Mouse (Mus musculus) heart, postnatal 0 days (tissue): ENCODE data around the gene Nacc2. TPM values are rescaled to one million over a fixed set of nuclear protein-coding genes. Genes with fewer than 3 reads are reported as not detected.

ENCODE experiments used
- ATAC-seq: fragments of 200-750 bp; cut with Nextera tagmentation; 2 replicates; pipeline ENCODE4 v1.8.0; 2017; ENCODE audit warnings: low read depth, moderate number of reproducible peaks, moderate library complexity; ENCODE audit not compliant: insufficient read depth
- DNase-seq: peaks from one replicate; pipeline ENCODE4 v3.0.0-alpha.2; 2016; ENCODE audit warnings: low spot score
- H3K27ac ChIP-seq: fragments of 300-500 bp; sonication (generic); 2 replicates; pipeline ENCODE4 v1.5.1; 2014; ENCODE audit warnings: low read depth, mild to moderate bottlenecking
- H3K27me3 ChIP-seq: fragments of 300-500 bp; sonication (generic); 2 replicates; pipeline ENCODE4 v1.6.1; 2014; ENCODE audit warnings: low read length, mixed read lengths; ENCODE audit not compliant: control insufficient read depth, insufficient read depth
- H3K36me3 ChIP-seq: fragments of 300-500 bp; sonication (generic); replicated peaks from 2 replicates; pipeline ENCODE4 v1.6.1; 2014; ENCODE audit warnings: low read length, mixed read lengths; ENCODE audit not compliant: control insufficient read depth, insufficient read depth
- H3K4me1 ChIP-seq: fragments of 300-500 bp; sonication (generic); 2 replicates; pipeline ENCODE4 v1.6.1; 2014; ENCODE audit warnings: antibody characterized with exemption; ENCODE audit not compliant: control insufficient read depth, insufficient read depth
- H3K4me2 ChIP-seq: fragments of 300-500 bp; sonication (generic); 2 replicates; pipeline ENCODE4 v1.6.1; 2014; ENCODE audit warnings: low read depth, mild to moderate bottlenecking, low read length, moderate library complexity
- H3K4me3 ChIP-seq: fragments of 300-500 bp; sonication (generic); 2 replicates; pipeline ENCODE4 v1.5.1; 2014; ENCODE audit warnings: low read depth, low read length
- H3K9ac ChIP-seq: fragments of 300-500 bp; sonication (generic); replicated peaks from 2 replicates; pipeline ENCODE4 v1.6.1; 2014; ENCODE audit warnings: low read depth, low read length, mixed read lengths
- H3K9me3 ChIP-seq: fragments of 300-500 bp; sonication (generic); replicated peaks from 2 replicates; pipeline ENCODE4 v1.6.1; 2016; ENCODE audit warnings: low read length; ENCODE audit not compliant: control insufficient read depth
- CTCF ChIP-seq: IDR thresholded peaks from 2 replicates; pipeline ENCODE4 v1.5.1; 2016; ENCODE audit warnings: antibody characterized with exemption, control low read depth, low read depth
- EP300 ChIP-seq: IDR thresholded peaks from 2 replicates; pipeline ENCODE4 v1.6.1; 2016; ENCODE audit warnings: antibody characterized with exemption, low read depth
- WGBS: fragments of 180-500 bp; shearing (Covaris S2); extraction: QIAGEN DNeasy Blood & Tissue Kit; methylation state at CpG from one replicate; pipeline ENCODE4 v1.1.7; 2014; 5-methylcytosine and 5-hydroxymethylcytosine counted together
- polyA plus RNA-seq: library from polyadenylated mRNA; unstranded; fragments of >200 nt; fragmentation: Nextera tagmentation; extraction: Ambion mirVana; gene quantifications from 2 replicates; pipeline ENCODE4 v1.2.1, GENCODE M21; 2015
- total RNA-seq: library from RNA; depleted of rRNA; stranded (reverse); fragments of >200 nt; gene quantifications from 2 replicates; pipeline ENCODE4 v1.2.3, GENCODE M21; 2014; ENCODE audit warnings: low replicate concordance

The Nacc2 gene
- total and polyA plus RNA-seq, 2 experiments from 2014 or later = 6.9 to 20.6 TPM

DNA sequence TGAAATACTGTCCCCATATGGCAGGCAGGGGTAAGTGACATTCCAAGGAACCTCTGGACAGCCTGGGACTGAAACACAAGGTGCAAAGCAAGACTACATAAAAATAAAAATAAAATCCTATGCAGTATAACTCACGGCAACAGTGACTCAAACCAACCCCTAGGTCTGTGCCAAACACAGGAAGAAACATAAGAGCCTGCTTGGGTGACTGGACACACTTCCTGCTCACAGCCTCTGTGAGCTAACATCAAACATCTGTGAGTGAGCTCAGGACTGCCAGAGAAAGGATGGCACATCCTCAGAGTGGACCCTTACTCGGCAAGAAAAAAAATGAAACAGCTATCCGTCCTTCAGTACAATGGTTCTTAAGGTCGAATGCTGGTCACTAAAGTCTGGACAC, 40.1 kb downstream of the Nacc2 start:
- no peak for TF ChIP-seq EP300
- peak; percentile 6; the same call in 1 of the 2 replicates for TF ChIP-seq CTCF
- no peak overlapping the region for H3K4me3 ChIP-seq
- H3K4me2 ChIP-seq = no peak overlapping the region
- WGBS = 63% methylated on average over 4 of the region's 4 CpGs
- H3K4me1 ChIP-seq = peaks cover 15% of the 10 kb centered on the region
- H3K36me3 ChIP-seq = no peaks in the 10 kb centered on the region
- no peak overlapping the region for H3K9ac ChIP-seq
- no peak overlapping the region for H3K27ac ChIP-seq
- no peak for DNase-seq
- ATAC-seq = no peak
- no peaks in the 10 kb centered on the region for H3K9me3 ChIP-seq
- no peaks in the 10 kb centered on the region for H3K27me3 ChIP-seq

DNA sequence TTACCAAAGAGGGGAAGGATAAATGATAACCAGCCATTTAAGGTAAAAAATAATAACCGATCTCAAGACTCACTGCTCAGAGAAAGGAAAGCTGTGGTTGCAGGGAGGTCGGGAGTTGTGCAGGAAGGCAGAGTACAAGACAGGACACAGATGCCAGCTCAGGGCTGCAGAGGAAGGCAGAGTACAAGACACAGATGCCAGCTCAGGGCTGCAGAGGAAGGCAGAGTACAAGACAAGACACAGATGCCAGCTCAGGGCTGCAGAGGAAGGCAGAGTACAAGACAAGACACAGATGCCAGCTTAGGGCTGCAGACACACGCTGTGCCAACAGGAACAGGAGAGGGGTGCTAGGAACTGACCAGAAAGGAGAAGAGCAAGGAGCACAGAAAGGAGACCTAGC, 42.2 kb downstream of the Nacc2 start:
- ATAC-seq (no peak), DNase-seq (no peak)
- TF ChIP-seq EP300 = no peak
- Histone ChIP-seq H3K9me3 (no peaks in the 10 kb centered on the region), H3K36me3 (no peaks in the 10 kb centered on the region), H3K4me2 (no peak overlapping the region), H3K4me3 (no peak overlapping the region), H3K27me3 (no peaks in the 10 kb centered on the region), H3K4me1 (no peaks in the 10 kb centered on the region), H3K27ac (no peak overlapping the region), H3K9ac (no peak overlapping the region)
- WGBS = 66% methylated on average over 3 of the region's 3 CpGs

DNA sequence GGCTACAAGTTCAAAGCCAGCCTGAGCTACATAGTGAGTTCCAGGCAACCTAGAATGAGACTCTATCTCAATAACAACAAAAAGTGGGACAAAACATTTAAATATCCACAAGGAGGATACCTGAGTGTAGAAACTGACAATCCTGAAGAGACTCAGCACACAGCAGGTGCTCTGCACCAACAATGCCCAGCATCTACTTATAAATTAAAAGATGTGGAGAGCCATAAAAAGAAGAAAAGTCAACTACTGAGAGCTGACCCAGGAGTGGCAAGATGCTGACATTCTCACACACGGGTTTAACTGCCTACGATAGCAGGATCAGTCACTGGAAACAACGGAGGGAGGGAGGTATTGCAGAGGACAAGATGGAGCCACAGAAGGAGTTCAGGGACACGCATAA, 43.6 kb downstream of the Nacc2 start:
- ATAC-seq = no peak
- Histone ChIP-seq H3K36me3 (no peaks in the 10 kb centered on the region), H3K4me3 (no peak overlapping the region), H3K27ac (no peak overlapping the region), H3K9ac (no peak overlapping the region), H3K9me3 (no peaks in the 10 kb centered on the region), H3K27me3 (no peaks in the 10 kb centered on the region), H3K4me1 (no peaks in the 10 kb centered on the region), H3K4me2 (no peak overlapping the region)
- WGBS = 79% methylated on average over 4 of the region's 4 CpGs
- no peak for DNase-seq
- no peak for TF ChIP-seq CTCF
- TF ChIP-seq EP300 = no peak

GRCm38 (mm10) chr2:26077068-26077467, 46.0 kb downstream of the Nacc2 start:
- Histone ChIP-seq H3K27ac (no peak overlapping the region), H3K4me3 (no peak overlapping the region), H3K27me3 (no peaks in the 10 kb centered on the region), H3K4me1 (no peaks in the 10 kb centered on the region), H3K36me3 (no peaks in the 10 kb centered on the region), H3K4me2 (no peak overlapping the region), H3K9ac (no peak overlapping the region), H3K9me3 (no peaks in the 10 kb centered on the region)
- WGBS = 85% methylated on average over 4 of the region's 4 CpGs
- DNase-seq = no peak
- TF ChIP-seq EP300 (no peak), CTCF (no peak)
- ATAC-seq = no peak

GRCm38 (mm10) chr2:26076121-26076520, 46.9 kb downstream of the Nacc2 start:
- H3K4me3 ChIP-seq = no peak overlapping the region
- H3K4me2 ChIP-seq = no peak overlapping the region
- ATAC-seq (no peak), DNase-seq (no peak)
- 56% methylated on average over 2 of the region's 2 CpGs for WGBS
- H3K27me3 ChIP-seq = no peaks in the 10 kb centered on the region
- no peaks in the 10 kb centered on the region for H3K36me3 ChIP-seq
- no peak overlapping the region for H3K9ac ChIP-seq
- H3K27ac ChIP-seq = no peak overlapping the region
- no peak for TF ChIP-seq EP300
- no peak for TF ChIP-seq CTCF
- H3K9me3 ChIP-seq = no peaks in the 10 kb centered on the region
- H3K4me1 ChIP-seq = no peaks in the 10 kb centered on the region

DNA sequence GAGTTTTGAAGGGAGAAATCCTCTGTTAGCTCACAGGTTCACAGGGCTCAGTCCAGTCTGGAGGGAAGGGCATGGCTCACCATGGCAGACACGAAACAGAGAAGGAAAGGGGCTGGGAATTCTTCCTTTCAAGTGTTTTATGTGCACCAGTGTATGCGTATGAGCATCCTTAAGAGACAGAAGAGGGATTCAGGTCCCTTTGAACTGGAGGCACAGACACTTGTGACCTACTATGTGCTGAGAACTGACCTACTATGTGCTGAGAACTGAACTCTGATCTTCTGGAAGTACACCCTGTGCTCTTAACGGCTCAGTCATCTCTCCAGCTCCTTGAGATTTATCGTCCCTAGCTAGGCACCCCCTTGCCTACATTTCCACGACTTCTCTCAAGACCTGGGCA, 48.5 kb downstream of the Nacc2 start:
- no peak for ATAC-seq
- TF ChIP-seq CTCF (no peak), EP300 (no peak)
- WGBS = 86% methylated on average over 5 of the region's 5 CpGs
- Histone ChIP-seq H3K27ac (no peak overlapping the region), H3K36me3 (no peaks in the 10 kb centered on the region), H3K4me1 (no peaks in the 10 kb centered on the region), H3K9ac (no peak overlapping the region), H3K4me3 (no peak overlapping the region), H3K9me3 (no peaks in the 10 kb centered on the region), H3K27me3 (no peaks in the 10 kb centered on the region), H3K4me2 (no peak overlapping the region)
- no peak for DNase-seq
